Mouse (Mus musculus): Measurements from ENCODE around the gene Ano1.

The Ano1 gene

DNA sequence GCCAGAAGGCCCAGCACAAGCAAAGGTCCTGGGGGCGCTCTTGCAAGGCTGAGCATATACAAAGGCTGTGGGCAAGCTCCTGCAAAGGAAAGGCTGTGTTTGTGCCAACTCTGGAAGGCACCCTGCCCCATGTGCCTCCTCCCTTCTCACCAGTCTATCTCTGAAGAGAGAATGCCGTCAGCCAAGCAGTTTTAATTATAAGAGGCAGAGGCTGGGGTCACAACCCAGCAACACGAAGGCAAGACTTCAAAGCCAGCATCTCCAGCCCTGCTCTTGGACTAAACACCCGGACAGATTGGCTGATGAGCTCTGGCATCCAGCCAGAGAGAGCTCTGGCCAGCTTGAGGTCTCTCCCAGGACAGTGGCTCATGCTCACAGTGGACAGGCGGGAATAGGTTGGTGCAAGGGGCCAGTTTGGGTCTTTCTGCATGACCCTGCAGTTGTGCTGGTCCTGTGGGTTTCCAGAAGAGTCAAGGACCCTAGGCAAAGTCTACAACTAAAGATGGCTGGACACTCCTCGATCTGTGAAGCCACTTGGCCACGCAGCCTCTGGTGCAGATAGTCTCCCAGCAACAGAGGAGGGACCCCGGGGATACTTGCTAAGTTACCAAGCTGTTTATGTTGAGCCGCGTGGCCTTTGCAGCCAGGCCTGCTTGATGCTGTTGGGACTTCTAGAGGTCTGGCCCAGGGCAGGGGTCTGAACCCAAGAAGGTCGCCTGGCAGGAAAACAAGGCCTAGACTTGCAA lies 12.9 kb upstream of the Ano1 start:
- no peak for DNase-seq (ENCODE audit: extremely low read depth, low read depth)

DNA sequence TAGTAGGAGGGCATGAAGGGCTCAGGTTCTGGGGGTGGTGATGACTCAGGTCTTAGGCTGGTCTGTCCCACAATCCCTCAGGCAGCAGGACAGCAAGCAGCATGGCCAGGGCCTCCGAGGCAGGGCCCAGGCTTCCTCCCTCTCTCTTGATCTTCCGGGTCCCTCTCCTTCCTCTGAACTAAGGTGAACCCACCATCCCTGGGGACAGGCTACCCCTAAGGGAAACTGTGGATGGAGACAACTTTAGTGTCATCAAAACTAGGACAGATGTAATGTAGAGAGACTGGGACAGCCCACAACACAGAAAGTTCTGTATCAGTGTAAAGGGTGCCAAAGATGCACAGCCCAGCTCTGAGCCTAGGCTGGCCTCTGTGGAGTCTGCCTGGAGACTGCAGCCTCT lies 12.2 kb upstream of the Ano1 start:
- DNase-seq (ENCODE audit: extremely low read depth, low read depth): no peak

DNA sequence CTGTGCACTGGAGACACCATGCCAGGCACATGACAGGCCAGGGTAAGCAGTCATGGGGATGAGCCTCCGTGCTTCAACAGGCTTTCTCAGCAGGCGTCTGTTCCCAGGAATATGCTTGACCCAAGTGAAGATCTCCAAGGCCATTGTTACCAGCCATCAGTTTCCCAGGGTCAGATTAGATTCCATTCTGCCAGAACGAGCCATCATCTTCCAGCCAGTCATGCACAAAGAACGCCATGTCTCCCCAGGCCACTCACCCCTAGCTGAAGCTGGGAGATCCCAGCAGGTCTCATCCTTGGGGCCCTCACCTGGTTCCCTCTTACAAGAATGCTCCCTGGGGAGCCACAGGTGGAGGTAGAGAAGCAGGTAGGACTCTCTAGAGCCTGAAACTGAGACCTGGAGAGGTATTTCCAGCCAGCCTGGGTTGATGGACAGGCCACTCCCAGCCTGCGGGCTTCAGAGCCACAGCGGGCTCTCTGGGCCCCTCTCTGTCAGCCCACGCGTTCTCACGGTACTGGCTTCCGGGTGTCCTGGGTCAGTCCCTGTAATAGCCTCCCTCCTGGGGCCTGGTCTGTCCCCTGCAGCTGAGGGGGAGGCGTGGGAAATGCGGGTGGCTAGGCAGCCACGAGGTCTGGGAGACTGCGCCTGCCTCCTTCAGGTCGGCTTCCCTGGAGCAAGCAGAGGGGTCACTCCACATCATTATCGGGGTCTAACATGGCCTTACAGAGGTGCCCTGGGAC lies 10.9 kb upstream of the Ano1 start:
- DNase-seq (ENCODE audit: extremely low read depth, low read depth): no peak

DNA sequence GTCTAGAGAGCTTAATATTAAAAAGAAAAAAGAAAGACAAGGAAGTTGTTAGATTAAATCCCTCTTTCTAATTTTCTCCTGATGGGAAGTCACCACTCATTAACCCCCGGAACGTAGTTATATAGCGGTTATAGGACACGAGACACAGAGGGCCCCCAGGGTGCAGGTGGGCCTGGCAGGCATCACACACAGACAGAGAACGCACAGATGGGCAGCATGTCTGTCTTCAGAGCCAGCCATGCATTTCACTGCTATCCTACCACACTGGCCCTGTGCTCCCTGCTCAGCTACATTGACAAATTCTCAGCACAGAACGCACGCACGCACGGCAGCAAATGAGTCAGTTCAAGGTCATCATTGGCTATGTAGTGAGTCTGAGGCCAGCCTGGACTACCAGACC lies 8.5 kb upstream of the Ano1 start:
- DNase-seq (ENCODE audit: extremely low read depth, low read depth): no peak

DNA sequence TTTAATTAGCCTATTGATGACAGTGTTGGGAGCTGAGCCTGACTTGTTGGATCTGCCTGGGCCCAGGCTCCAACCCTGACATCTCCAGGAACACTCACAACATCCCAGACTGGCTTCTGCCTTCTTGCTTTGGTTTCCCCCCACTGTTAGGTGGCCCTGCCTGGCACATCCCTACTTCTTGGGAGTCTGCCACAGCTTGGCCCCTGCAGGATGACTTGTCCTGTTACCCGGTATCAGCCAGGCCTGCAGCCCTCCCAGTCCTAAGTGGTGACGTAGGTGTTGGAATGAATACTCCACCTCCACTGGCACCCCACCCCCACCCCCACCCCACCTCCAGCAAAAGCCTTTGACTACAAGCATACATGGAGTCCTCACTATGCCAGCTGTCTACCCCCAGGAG lies 7.7 kb upstream of the Ano1 start:
- no peak for DNase-seq (ENCODE audit: extremely low read depth, low read depth)

DNA sequence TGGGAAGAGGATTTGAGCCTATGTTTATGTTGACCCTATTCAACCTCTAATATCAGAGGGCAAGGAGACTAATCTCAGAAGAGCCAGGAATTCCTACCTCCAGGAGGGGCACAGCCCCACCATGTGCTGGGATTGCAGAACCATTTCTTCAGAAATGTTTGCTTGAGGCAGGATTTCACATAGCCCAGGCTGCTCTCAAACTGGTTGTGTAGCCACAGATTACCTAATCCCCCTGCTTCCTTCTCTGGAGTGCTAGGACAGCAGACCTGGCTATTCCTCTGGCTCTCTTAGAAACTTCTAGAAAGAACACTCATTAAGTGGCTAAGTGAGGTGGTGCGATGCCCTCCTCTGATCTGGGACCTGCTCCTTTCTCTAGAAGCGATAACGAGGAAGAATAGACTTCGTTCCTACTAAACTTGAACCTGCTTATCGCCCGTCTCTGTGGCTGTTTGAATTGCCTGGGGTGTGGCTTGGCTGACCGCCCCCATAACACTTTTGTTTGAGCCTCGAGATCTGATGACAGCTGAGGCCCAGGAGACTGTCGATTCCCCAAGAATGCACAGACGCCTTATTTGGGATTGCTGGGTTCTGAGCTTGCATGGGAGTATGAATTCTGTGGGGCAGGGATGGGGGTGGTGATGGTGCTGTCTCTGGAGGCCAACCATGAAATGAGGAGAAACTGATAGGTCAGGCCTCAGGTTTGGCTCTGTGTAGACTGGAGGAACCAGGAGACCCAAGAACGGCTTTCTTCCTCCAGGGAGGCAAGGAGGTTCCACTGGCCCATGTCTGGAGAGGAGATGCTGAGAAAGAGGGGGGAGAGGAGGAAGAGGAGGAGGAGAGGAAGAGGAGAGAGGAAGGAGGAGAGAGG lies 4.0 kb upstream of the Ano1 start:
- DNase-seq (ENCODE audit: extremely low read depth, low read depth): no peak

DNA sequence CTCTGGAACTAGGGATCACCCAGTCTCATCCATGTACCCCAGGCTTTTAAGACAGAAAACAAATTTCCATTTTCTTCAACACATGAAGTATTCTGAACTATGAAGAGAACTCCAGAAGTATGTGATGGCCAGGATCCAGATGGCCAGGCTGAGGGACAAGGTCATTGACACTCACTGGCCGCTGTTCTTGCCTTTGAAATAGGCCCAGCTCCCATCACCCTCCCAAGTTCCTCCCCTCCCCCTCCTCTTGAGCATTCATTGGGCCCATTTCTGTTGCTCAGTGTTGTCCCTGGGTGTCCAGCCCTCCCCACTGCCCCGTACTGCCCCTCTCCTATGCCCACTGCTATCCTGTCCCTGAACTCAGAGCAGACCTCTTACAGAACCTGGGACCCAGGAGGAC lies 2.9 kb upstream of the Ano1 start:
- no peak for DNase-seq (ENCODE audit: extremely low read depth, low read depth)

DNA sequence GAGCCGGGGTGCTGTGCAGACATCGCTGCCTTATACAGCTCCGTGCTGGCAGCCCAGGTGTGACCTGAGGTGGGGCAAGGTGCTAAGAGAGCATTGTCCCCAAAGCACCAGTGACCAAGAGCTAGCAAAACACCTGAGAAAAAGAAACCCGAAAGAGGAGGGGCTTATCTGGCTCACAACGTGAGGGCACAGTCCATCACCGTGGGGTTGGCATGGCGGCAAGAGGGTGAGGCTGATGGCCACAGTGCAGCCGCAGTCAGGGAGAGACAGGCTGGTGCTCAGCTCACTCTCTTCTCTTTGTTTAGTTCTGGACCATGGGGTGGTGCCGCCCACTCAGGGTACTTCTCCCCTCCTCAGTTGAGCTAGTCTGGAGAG lies 1.9 kb upstream of the Ano1 start:
- no peak for DNase-seq (ENCODE audit: extremely low read depth, low read depth)

DNA sequence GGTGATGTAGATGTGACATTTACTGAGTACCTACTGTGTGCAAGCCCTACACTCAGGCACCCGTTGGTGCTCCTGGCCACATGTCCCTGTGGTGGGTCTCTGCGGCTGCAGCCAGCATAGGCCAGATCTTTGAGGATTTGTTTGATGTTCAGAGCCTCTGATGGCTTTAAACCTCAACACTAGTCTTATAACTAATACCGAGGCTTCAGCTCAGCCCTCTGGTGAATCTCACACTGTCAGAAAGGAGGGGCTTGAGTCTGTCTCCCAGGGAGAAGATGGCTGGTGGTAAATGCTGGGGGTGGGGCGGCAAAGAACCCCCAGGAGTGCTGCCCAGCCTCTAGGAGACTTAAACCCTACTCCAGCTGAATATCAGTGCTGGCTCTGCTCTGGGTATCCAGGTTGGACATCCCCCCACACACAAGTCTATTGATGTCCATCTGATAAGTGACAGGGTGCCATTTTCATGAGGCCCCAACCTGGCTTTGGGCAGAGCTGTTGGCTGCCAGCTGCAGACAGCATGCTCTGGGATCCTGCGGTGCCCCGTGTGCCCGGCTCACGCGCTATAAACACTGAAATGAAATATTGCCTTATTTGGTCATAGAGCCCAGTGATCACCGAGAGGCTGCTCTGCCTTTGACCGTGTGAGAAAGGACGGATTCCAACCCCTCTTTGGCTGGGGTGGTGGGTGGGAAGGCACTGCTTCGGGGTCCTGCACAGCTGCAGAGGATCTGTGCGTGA lies 1.3 kb upstream of the Ano1 start:
- DNase-seq (ENCODE audit: extremely low read depth, low read depth): no peak

DNA sequence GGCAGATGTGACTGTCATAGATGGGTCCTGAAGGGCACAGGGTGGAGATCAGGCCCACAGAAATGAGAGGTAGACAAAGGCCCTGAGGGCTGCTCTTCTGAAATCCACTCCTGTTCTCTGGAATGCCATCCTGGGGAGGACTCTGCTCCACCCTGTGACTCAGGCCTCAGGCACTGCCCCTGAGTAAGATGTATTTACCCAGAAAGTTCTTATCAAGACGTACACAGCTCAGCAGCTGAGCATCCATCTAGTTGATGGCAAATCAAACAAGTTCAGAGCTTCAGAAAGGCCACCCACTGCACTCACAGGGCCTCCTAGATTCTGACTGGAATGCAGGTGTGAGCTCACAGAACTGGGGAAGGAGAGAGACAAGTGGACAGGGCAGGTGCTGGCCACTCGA lies 4.0 kb downstream of the Ano1 start:
- DNase-seq (ENCODE audit: extremely low read depth, low read depth): no peak

DNA sequence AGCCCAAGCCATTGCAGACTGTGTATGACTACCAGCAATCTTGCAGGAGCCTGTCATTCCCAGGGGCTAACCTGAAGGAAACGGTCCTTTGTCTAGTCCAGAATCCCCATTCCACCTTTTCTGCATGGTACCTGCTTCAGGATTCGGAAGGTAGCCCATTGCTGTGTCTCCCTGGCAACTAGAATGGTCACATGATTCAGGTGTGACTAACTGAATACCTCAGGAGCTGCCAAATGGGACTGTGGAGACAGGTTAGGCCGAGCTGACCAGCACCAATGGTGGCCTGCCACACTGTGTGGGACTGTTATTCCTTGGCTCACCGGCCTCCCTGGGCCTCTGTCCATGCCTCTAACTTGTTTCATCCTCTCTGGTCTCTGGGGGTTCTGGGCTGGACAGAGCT lies 5.3 kb downstream of the Ano1 start:
- DNase-seq (ENCODE audit: extremely low read depth, low read depth): no peak

DNA sequence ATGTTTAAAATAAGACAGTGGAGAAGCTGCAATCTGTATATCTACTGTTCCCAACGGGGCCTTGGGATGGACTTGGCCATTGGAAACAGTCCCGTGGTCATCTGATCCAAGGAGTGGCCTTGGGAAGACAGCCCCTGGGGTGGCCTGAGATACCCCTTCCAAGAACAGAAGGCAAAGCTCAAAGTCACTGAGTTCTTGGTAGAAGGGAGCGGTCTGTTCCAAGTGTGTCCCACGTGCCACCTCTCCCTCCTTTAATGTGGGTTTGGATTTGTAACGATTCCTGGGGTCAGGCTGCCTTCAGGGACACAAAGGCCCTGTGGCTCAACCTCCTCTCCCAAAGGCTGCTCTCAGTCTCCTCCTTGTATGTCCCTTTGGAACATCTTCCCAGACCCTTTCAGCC lies 7.9 kb downstream of the Ano1 start:
- DNase-seq (ENCODE audit: extremely low read depth, low read depth): no peak

DNA sequence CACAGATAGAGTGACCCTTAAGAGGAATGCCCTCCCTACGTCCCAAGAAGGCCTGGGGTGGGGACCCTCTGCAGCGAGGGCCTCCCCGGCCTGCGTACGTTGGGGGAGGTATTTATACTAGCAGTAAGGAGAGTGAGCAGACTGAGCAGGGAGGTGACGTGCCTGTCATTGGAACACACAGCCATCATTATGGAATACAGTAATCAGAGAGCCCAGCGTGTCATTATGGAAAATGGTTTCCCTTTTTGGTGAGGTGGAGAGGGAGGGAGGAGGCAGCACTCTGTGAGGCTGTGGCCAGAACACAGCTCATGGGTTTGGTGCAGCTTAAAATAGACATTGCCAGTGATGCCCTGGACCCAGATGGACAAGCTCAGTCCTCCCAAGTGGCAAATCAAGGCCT lies 11.1 kb downstream of the Ano1 start:
- no peak for DNase-seq (ENCODE audit: extremely low read depth, low read depth)

DNA sequence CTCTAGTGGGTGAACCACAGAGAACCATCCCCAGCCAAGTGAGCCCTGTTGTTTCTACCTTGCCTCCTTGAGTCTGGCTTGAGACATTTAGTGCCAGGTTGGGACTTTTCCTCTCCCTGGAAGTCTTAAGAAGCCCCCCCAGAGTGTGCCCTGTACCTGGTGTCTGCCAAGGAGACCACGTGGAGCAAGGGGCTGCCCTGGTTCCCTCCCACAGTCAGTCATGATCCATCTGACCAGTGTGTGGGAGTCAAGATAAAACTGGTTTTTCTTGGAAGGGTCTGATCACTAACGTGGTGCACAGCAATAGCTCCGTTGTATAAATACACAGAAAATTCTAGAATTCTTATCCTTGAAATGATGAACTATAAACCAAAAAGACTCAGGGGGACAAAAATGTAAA lies 12.0 kb downstream of the Ano1 start:
- no peak for DNase-seq (ENCODE audit: extremely low read depth, low read depth)

DNA sequence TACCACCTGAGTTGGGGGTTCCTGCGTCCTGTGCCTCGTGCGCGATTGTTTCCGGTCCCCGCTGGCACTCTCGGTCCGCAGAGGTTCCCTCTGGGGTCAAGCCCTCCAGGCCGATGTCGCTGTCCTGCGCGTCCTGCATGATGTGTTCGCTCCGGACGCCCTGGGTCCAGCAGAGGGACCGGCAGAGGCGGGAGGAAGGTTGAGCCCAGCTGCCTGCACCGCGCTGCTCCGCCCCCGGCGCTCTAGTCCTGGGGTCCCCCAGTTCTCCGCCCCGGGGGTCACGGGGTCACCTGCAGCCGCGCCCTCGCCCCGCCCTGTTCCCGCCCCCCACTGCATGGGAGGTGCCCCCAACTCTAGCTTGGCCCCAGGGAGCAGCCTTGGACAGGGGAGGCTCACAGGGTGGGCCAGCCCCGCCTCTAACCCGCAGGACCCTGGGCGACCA lies 13.4 kb downstream of the Ano1 start:
- no peak for DNase-seq (ENCODE audit: extremely low read depth, low read depth)

DNA sequence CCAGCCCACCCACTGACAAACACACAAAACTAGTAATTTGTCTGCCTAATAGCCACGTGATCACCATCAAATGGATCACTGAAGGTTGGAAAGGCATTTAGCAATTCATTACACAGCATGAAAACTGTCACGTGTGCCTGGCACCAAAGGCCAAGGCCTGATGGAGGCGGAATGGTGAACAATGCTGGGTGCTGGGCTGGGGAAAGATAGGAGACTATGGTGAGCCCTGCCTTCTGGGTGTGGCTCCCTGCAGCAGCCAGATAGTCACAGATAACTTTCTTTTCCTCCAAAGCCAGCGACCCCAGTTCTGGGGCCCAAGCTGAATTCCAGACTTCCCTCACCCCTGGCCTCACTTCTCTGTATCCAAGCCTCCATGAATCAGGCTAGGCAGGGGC lies 19.9 kb downstream of the Ano1 start:
- no peak for DNase-seq (ENCODE audit: extremely low read depth, low read depth)

DNA sequence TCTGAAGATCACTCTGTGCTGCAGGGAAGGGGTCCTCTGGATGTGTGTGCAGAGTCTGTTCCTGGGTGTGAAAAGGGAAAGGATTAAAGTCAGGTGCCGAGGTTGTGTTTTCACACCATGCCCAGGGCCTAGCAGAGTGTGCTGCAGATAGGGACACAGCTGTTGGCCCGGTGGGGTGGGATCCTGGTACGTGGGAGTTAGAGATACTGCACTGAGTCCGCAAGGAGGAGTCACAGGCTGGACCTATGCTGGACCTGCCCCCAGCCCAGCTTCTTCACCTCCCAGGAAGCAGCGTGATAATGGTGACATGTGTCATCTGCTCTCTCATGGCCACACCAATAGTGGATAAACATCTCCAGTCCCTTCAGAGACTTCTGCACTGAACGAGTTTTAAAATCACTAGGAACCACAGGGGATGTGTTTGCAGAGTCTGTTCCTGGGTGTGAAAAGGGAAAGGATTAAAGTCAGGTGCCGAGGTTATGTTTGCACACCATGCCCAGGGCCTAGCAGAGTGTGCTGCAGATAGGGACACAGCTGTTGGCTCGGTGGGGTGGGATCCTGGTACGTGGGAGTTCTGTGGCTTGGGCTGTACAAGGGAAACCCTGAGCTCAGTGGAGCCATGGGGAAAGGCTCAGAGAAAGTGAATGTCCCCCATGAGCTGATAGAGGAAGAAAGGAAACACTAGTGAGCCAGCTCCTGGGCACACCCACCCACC lies 20.4 kb downstream of the Ano1 start:
- DNase-seq (ENCODE audit: extremely low read depth, low read depth): no peak

DNA sequence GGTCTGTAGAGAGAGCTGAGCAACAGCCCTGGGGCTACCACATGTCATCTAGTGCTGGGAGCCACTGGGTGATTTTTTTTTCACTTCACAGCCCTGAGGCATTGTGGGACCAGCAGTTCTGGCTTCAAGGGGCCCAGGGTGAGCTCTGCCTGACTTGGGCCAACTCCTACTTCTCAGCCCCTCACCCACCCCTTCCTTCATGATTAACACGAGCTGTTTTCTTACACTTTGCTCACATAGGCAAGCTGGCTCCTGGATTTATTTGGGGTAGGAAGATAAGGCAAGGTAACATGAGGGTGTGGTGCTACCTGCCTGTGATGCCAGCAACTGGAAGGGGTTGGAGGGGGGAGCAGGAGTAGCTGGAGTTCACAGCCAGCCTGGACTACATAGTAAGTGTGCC lies 27.5 kb downstream of the Ano1 start:
- no peak for DNase-seq (ENCODE audit: extremely low read depth, low read depth)

DNA sequence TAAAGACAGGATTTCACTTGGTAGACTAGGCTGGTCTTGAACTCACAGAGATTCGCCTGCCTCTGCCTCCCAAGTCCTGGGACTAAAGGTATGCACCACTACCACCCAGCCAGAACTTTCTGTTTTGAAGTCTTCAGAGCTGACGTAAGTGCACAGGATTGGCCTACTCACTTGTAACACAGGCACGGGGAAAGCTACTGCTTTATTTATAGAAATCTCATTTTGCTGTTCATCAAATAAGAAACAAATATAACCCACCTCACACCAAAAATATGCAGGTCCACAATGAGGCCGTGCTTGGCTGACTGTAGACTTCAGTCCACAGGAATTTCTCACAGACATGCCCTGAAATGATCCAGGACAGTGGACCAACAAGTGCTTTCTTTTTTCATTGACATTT lies 31.8 kb downstream of the Ano1 start:
- DNase-seq (ENCODE audit: extremely low read depth, low read depth): no peak

DNA sequence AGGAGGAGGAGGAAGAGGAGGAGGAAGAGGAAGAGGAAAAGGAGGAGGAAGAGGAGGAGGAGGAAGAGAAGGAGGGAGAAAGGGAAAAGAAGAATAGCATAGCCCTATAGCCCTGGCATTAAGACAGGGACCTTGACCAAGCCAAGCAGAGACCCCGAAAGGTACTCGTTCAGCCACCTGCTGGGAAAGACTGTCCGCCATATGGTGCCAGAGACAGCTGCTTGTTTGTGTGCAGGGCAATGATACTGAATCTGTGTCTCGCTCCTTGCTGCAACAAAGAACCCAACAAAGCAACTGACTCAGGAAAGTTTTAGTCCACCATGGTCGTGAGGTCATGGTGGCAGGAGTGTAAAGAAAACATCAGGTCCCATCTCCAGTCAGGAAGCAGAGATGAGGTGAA lies 34.0 kb downstream of the Ano1 start:
- DNase-seq (ENCODE audit: extremely low read depth, low read depth): no peak

DNA sequence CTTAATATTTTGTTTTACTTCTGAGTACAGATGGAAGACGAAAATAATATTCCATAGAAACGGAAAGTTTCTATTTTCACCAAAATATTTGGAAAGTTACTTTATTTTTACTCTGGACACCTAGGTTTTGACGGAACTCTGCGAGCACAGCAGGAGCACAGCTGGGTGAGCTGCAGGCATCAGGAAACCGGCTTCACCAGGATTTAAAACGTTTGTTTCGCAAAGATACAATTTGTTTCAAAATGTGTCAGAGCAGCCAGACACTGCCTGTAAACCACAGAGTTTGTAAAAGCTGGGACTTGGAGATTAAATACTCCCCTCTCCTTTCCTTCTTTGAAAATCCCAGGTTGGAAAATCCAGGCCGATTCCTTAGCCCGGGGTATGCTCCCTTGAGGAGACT lies 53.9 kb downstream of the Ano1 start:
- no peak for DNase-seq (ENCODE audit: extremely low read depth, low read depth)

Measured in MEL-GATA-1-ER (cell line).